Mouse (Mus musculus) heart, adult 10 weeks (tissue): ENCODE data around the gene Slc35g2. TPM values are rescaled to one million over a fixed set of nuclear protein-coding genes. Genes with fewer than 3 reads are reported as not detected.

Experiments
- polyA plus RNA-seq: library from polyadenylated mRNA; stranded (reverse); fragments of 350-450 nt; fragmentation: Illumina TruSeq; extraction: RNeasy Lipid Tissue Mini Kit (QIAGEN cat#74804); gene quantifications from one replicate; pipeline ENCODE4 v1.2.3, GENCODE M21; 2014; ENCODE audit warnings: low read depth, low replicate concordance

Slc35g2 gene
- polyA plus RNA-seq = 5.9 TPM

DNA sequence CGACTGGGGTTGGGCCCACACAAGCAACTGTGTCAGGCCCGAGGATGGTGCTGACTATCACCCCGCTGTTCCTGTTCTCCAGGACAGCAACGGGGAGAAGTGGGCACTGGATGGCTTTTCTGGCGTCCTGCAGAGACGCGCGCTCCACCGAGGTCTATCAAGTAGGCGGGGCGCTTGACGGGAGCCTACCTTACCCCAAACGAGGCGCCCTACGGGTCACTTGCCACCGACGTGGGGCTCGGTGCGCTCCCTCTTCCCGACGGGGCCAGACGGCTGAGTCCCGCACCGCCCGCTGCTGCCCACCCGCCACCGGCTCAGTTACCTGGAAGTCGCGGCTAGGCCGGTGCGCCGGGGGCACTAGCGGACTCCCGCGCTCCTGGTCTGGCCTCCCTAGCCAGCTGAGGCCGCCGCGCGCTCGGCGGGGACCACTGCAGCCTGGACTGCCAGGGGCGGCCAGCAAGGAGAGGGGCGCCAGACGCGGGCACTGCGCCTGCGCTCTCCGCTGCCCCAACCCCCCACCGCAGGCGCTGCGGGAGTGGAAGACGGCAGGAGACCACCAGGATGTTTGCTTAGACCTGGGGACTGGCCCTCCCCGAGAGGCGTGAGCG is at the start of gene Slc35g2:
Slc35g2 (minus strand) TSS at position 465 of the 608 bp plus-strand sequence.

GRCm38 (mm10) chr9:100597546-100597945 is 26.7 kb upstream of the Slc35g2 start, which contains the start of gene Stag1:
Gene Stag1, plus strand, starts transcription at chr9:100597798.

DNA sequence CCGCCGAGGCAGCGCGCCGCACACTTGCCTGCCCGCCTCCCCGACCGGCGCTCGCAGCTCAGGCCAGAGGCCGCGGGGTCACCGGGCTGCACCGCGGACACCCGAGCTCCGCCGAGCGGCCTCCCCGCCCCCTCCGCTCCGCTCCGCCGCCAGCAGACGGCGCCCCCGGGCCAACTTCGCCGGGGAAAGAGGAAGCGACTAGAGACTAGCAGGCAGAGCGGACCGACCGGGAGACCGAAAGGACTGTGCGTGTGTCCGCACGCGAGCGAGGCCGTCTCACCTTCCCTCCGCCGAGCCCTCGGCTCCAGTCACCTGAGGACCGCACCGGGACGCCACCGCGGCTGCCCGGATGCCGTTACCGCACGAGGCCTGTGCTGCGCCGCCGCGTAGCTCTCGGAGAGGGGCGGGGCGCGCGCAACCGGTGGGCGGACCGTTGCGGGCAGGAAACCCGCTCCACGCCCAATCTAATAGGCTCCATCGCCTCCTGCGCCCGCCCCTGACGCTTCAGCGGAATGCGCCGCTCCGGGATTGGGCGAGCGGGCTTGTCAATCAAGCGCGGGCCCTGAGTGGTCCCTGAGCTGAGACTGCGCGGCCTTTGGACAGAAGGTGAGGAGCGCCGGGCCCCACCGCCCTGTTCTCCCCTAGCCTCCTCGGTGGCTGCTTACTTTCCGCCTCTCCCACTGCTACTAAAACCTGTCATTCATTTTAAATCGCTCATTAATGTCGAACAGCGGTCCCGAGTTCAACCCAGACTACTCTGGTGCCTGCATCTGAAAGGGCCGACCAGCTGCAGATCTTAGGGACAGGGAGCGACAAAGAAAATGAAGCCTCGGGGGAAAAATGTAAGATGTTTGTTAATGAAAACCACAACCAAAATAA is 24.9 kb downstream of the Slc35g2 start, which contains the start of gene Nck1:
Nck1 (minus strand) TSS at position 420 of the 879 bp plus-strand sequence.

Other genes starting within 250 kb of the Slc35g2 start
- 1.2 TPM for gene Il20rb, start 84.3 kb downstream of the Slc35g2 start, polyA plus RNA-seq
- 49.3 TPM for gene Nck1, start 25.0 kb downstream of the Slc35g2 start, polyA plus RNA-seq
- 15.4 TPM for gene Stag1, start 26.7 kb upstream of the Slc35g2 start, polyA plus RNA-seq